Mouse (Mus musculus): ENCODE data around the gene Ldhb. TPM values are rescaled to one million over a fixed set of nuclear protein-coding genes. Genes with fewer than 3 reads are reported as not detected.

The Ldhb gene
- 2.8 TPM for polyA plus RNA-seq (2014; fragmentation: Illumina TruSeq; extraction: RNeasy Lipid Tissue Mini Kit (QIAGEN cat#74804); ENCODE audit: low read depth, low replicate concordance)

GRCm38 (mm10) chr6:142507785-142508162 lies at the start of gene Ldhb:
Gene Ldhb (minus strand): TSS chr6:142507957.

GRCm38 (mm10) chr6:142472801-142473203 lies 35.0 kb downstream of the Ldhb start, which contains the start of gene Gys2:
Gene Gys2 (minus strand): TSS chr6:142473109.

Other genes with a start within 250 kb of the Ldhb start
- gene Iapp, start 209.5 kb downstream of the Ldhb start, polyA plus RNA-seq (2014; fragmentation: Illumina TruSeq; extraction: RNeasy Lipid Tissue Mini Kit (QIAGEN cat#74804); ENCODE audit: low read depth, low replicate concordance): not detected
- not detected for gene Slco1a5, start 185.0 kb downstream of the Ldhb start, polyA plus RNA-seq (2014; fragmentation: Illumina TruSeq; extraction: RNeasy Lipid Tissue Mini Kit (QIAGEN cat#74804); ENCODE audit: low read depth, low replicate concordance)
- gene Pyroxd1, start 162.3 kb downstream of the Ldhb start, polyA plus RNA-seq (2014; fragmentation: Illumina TruSeq; extraction: RNeasy Lipid Tissue Mini Kit (QIAGEN cat#74804); ENCODE audit: low read depth, low replicate concordance): 17.9 TPM
- 4.5 TPM for gene Recql, start 120.9 kb downstream of the Ldhb start, polyA plus RNA-seq (2014; fragmentation: Illumina TruSeq; extraction: RNeasy Lipid Tissue Mini Kit (QIAGEN cat#74804); ENCODE audit: low read depth, low replicate concordance)
- 7.1 TPM for gene Golt1b, start 120.7 kb downstream of the Ldhb start, polyA plus RNA-seq (2014; fragmentation: Illumina TruSeq; extraction: RNeasy Lipid Tissue Mini Kit (QIAGEN cat#74804); ENCODE audit: low read depth, low replicate concordance)
- gene Spx, start 94.5 kb downstream of the Ldhb start, polyA plus RNA-seq (2014; fragmentation: Illumina TruSeq; extraction: RNeasy Lipid Tissue Mini Kit (QIAGEN cat#74804); ENCODE audit: low read depth, low replicate concordance): not detected
- 91.5 TPM for gene Gys2, start 34.8 kb downstream of the Ldhb start, polyA plus RNA-seq (2014; fragmentation: Illumina TruSeq; extraction: RNeasy Lipid Tissue Mini Kit (QIAGEN cat#74804); ENCODE audit: low read depth, low replicate concordance)
- 1.9 TPM for gene Kcnj8, start 63.7 kb upstream of the Ldhb start, polyA plus RNA-seq (2014; fragmentation: Illumina TruSeq; extraction: RNeasy Lipid Tissue Mini Kit (QIAGEN cat#74804); ENCODE audit: low read depth, low replicate concordance)
- 10.8 TPM for gene Abcc9, start 194.4 kb upstream of the Ldhb start, polyA plus RNA-seq (2014; fragmentation: Illumina TruSeq; extraction: RNeasy Lipid Tissue Mini Kit (QIAGEN cat#74804); ENCODE audit: low read depth, low replicate concordance)
- 66.9 TPM for gene Cmas, start 248.7 kb upstream of the Ldhb start, polyA plus RNA-seq (2014; fragmentation: Illumina TruSeq; extraction: RNeasy Lipid Tissue Mini Kit (QIAGEN cat#74804); ENCODE audit: low read depth, low replicate concordance)